Mouse (Mus musculus) cerebellum, adult 2 months (tissue): ENCODE results near the gene Snx11.

Source experiments
- CTCF ChIP-seq: fragments of 200-500 bp; IDR thresholded peaks from 2 replicates; pipeline ENCODE4 v1.5.1; 2011; ENCODE audit warnings: low read depth, mild to moderate bottlenecking, control low read depth, low read length, moderate library complexity, borderline replicate concordance; ENCODE audit not compliant: insufficient read depth
- POLR2A ChIP-seq: fragments of 200-500 bp; IDR thresholded peaks from 2 replicates; pipeline ENCODE4 v1.6.1; 2011; ENCODE audit warnings: low read length, control low read depth, borderline replicate concordance; ENCODE audit not compliant: insufficient read depth

DNA sequence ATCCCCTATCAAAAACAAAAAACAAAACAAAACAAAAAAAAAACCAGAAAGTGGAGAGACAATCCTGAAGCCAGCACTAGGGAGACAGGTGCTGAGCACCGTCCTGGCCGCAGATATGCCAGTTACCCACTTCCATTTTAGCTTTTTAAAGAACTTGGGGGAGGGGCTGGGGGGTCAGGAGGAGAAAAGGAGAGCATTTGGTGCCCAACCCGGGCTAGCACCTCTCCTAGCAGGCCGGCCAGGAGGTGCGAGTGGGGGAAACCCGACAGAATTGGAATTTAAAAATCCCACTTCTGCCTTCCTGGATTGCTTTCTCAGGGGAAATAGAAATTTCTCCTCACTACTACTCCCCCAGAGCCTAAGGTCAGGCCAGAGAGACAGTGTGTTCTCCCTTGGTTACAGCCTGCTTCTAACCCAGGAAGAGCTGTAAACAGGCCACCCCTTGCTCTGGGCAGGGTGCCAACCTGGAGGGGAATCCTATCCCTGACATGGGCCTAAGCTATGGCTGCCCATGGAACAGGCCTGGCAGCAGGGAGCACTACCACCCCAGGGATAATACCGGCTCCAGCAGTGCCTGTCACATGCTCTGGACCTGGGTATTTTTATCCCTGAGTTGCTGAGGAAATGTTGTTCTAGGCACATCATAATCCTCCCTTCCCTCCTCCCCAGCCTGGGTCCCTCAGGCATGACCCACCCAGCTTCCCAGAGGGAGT lies 47.6 kb upstream of the Snx11 start:
- TF ChIP-seq CTCF (no peak), POLR2A (no peak)
